Mouse (Mus musculus) neutrophil, adult 5-6 weeks (primary cell): ENCODE results near the gene Gm13276. TPM values are rescaled to one million over a fixed set of nuclear protein-coding genes. Genes with fewer than 3 reads are reported as not detected.

Experiments used
- total RNA-seq: library from RNA; stranded (forward); fragments of 200-1000 nt; gene quantifications from 2 replicates; pipeline ENCODE4 v1.2.3, GENCODE M21; 2017

Gene Gm13276
- total RNA-seq, 1 experiment from 2014 or later = not detected

Other genes with a start within 250 kb of the Gm13276 start
- gene Ifna15, start 227.5 kb upstream of the Gm13276 start, total RNA-seq = not detected in 2 replicates
- gene Ifna14, start 213.9 kb upstream of the Gm13276 start, total RNA-seq = not detected in 2 replicates
- not detected in 2 replicates for gene Ifna9, start 193.3 kb upstream of the Gm13276 start, total RNA-seq
- not detected in 2 replicates for gene Ifna12, start 182.3 kb upstream of the Gm13276 start, total RNA-seq
- not detected in 2 replicates for gene C87499, start 151.3 kb upstream of the Gm13276 start, total RNA-seq
- not detected in 2 replicates for gene Ifna13, start 141.2 kb upstream of the Gm13276 start, total RNA-seq
- gene Ifna16, start 108.8 kb upstream of the Gm13276 start, total RNA-seq = not detected in 2 replicates
- not detected in 2 replicates for gene Ifna2, start 101.8 kb upstream of the Gm13276 start, total RNA-seq
- not detected in 2 replicates for gene Ifnab, start 94.3 kb upstream of the Gm13276 start, total RNA-seq
- 0.93 TPM in 1 of 2 replicates, not detected in the other for gene Gm26566, start 63.9 kb upstream of the Gm13276 start, total RNA-seq
- 45.5 and 48.4 TPM in 2 replicates for gene Klhl9, start 63.2 kb upstream of the Gm13276 start, total RNA-seq
- not detected in 2 replicates for gene Gm13271, start 30.8 kb upstream of the Gm13276 start, total RNA-seq
- 0.35 TPM in 1 of 2 replicates, not detected in the other for gene Gm13283, start 25.6 kb upstream of the Gm13276 start, total RNA-seq
- gene Gm13290, start 11.9 kb upstream of the Gm13276 start, total RNA-seq = not detected in 2 replicates
- gene Gm13289, start 8.8 kb upstream of the Gm13276 start, total RNA-seq = not detected in 2 replicates
- not detected in 2 replicates for gene Gm13272, start 5.9 kb upstream of the Gm13276 start, total RNA-seq
- not detected in 2 replicates for gene Ifnz, start 3.6 kb upstream of the Gm13276 start, total RNA-seq
- gene Gm13277, start 2.9 kb downstream of the Gm13276 start, total RNA-seq = not detected in 2 replicates
- not detected in 2 replicates for gene Gm13278, start 5.8 kb downstream of the Gm13276 start, total RNA-seq
- gene Gm13275, start 8.8 kb downstream of the Gm13276 start, total RNA-seq = not detected in 2 replicates
- gene Gm13279, start 11.7 kb downstream of the Gm13276 start, total RNA-seq = not detected in 2 replicates
- not detected in 2 replicates for gene Gm13285, start 14.0 kb downstream of the Gm13276 start, total RNA-seq
- gene Gm13287, start 17.5 kb downstream of the Gm13276 start, total RNA-seq = not detected in 2 replicates
- not detected in 2 replicates for gene Gm13288, start 19.8 kb downstream of the Gm13276 start, total RNA-seq
- not detected in 2 replicates for gene Ifna7, start 30.5 kb downstream of the Gm13276 start, total RNA-seq
- gene Ifna11, start 34.2 kb downstream of the Gm13276 start, total RNA-seq = not detected in 2 replicates
- not detected in 2 replicates for gene Ifna6, start 41.7 kb downstream of the Gm13276 start, total RNA-seq
- gene Ifna5, start 49.8 kb downstream of the Gm13276 start, total RNA-seq = not detected in 2 replicates
- not detected in 2 replicates for gene Ifna4, start 56.2 kb downstream of the Gm13276 start, total RNA-seq
- gene Ifna1, start 64.4 kb downstream of the Gm13276 start, total RNA-seq = not detected in 2 replicates
- not detected in 2 replicates for gene Ifne, start 94.5 kb downstream of the Gm13276 start, total RNA-seq